Mouse (Mus musculus) heart, embryonic 13.5 days (tissue): ENCODE results near the gene Lbp. TPM values are rescaled to one million over a fixed set of nuclear protein-coding genes. Genes with fewer than 3 reads are reported as not detected.

Experiments
- ATAC-seq: fragments of 200-750 bp; cut with Nextera tagmentation; 2 replicates; pipeline ENCODE4 v1.8.0; 2017; ENCODE audit warnings: moderate TSS enrichment; ENCODE audit not compliant: insufficient number of reproducible peaks, low FRiP score, low TSS enrichment; ENCODE audit errors: extremely low read depth
- H3K27ac ChIP-seq: fragments of 300-500 bp; sonication (generic); replicated peaks from 2 replicates; pipeline ENCODE4 v1.5.1; 2015; ENCODE audit warnings: moderate library complexity, mild to moderate bottlenecking, inconsistent platforms
- H3K27me3 ChIP-seq: fragments of 300-500 bp; sonication (generic); replicated peaks from 2 replicates; pipeline ENCODE4 v1.6.1; 2015; ENCODE audit warnings: mild to moderate bottlenecking, inconsistent platforms
- H3K36me3 ChIP-seq: fragments of 300-500 bp; sonication (generic); 2 replicates; pipeline ENCODE4 v1.6.1; 2015; ENCODE audit warnings: mild to moderate bottlenecking, inconsistent platforms
- H3K4me1 ChIP-seq: fragments of 300-500 bp; sonication (generic); 2 replicates; pipeline ENCODE4 v1.6.1; 2015; ENCODE audit warnings: inconsistent platforms
- H3K4me2 ChIP-seq: fragments of 300-500 bp; sonication (generic); 2 replicates; pipeline ENCODE4 v1.6.1; 2015; ENCODE audit warnings: inconsistent platforms, mild to moderate bottlenecking, moderate library complexity
- H3K4me3 ChIP-seq: fragments of 300-500 bp; sonication (generic); 2 replicates; pipeline ENCODE4 v1.5.1; 2015; ENCODE audit warnings: moderate library complexity, mild to moderate bottlenecking, inconsistent platforms
- H3K9ac ChIP-seq: fragments of 300-500 bp; sonication (generic); 2 replicates; pipeline ENCODE4 v1.6.1; 2015; ENCODE audit warnings: inconsistent platforms, mild to moderate bottlenecking, moderate library complexity
- H3K9me3 ChIP-seq: fragments of 300-500 bp; sonication (generic); 2 replicates; pipeline ENCODE4 v1.6.1; 2016; ENCODE audit warnings: inconsistent platforms
- WGBS: fragments of 180-500 bp; shearing (Covaris S2); methylation state at CpG from one replicate; pipeline ENCODE4 v1.1.7; 2015; ENCODE audit warnings: mixed read lengths; 5-methylcytosine and 5-hydroxymethylcytosine counted together
- polyA plus RNA-seq: library from polyadenylated mRNA; unstranded; fragments of >200 nt; fragmentation: Nextera tagmentation; extraction: Ambion mirVana; gene quantifications from 2 replicates; pipeline ENCODE4 v1.2.1, GENCODE M21; 2015

Gene Lbp
- polyA plus RNA-seq, 1 experiment from 2014 or later: 11.8 TPM

DNA sequence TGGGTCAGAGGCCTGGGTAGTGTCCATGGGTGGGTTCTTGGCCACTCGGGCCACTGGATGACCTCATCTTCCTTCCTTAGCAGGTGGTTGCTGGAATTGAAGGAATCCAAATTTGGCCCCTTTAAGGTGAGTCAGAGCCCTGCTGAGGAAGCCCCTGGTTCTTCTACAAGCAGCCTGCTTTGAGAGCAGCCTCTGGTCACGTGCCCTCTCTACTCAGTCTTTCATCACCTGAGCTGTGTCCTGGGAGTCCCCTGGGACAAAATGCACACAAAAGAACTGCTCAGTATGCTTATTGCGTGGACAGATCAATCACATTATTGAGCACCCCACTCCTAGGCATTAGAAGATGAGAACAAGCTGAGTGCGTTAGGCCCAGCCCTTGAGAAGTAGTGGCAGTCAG is 29.4 kb upstream of the Lbp start:
- no peak overlapping the region for H3K27ac ChIP-seq
- H3K27me3 ChIP-seq: peaks cover 7% of the 10 kb centered on the region; the same call in 1 of the 2 replicates
- H3K36me3 ChIP-seq: no peaks in the 10 kb centered on the region
- no peak overlapping the region for H3K4me3 ChIP-seq
- 0 out of 2 replicates have a peak, but pooled peaks cover 4% of the 10 kb centered on the region for H3K4me1 ChIP-seq
- H3K4me2 ChIP-seq: no peak overlapping the region
- 54% methylated on average over 4 of the region's 4 CpGs for WGBS
- no peak for ATAC-seq
- no peak overlapping the region for H3K9ac ChIP-seq
- H3K9me3 ChIP-seq: no peaks in the 10 kb centered on the region

GRCm38 (mm10) chr2:158279656-158280055 is 26.6 kb upstream of the Lbp start:
- Histone ChIP-seq H3K4me1 (peaks cover 13% of the 10 kb centered on the region), H3K36me3 (no peaks in the 10 kb centered on the region), H3K27me3 (peaks cover 12% of the 10 kb centered on the region; the same call in 1 of the 2 replicates), H3K4me3 (no peak overlapping the region), H3K9me3 (no peaks in the 10 kb centered on the region), H3K4me2 (no peak overlapping the region), H3K9ac (no peak overlapping the region), H3K27ac (no peak overlapping the region)
- ATAC-seq: no peak
- 74% methylated on average over 4 of the region's 4 CpGs for WGBS

DNA sequence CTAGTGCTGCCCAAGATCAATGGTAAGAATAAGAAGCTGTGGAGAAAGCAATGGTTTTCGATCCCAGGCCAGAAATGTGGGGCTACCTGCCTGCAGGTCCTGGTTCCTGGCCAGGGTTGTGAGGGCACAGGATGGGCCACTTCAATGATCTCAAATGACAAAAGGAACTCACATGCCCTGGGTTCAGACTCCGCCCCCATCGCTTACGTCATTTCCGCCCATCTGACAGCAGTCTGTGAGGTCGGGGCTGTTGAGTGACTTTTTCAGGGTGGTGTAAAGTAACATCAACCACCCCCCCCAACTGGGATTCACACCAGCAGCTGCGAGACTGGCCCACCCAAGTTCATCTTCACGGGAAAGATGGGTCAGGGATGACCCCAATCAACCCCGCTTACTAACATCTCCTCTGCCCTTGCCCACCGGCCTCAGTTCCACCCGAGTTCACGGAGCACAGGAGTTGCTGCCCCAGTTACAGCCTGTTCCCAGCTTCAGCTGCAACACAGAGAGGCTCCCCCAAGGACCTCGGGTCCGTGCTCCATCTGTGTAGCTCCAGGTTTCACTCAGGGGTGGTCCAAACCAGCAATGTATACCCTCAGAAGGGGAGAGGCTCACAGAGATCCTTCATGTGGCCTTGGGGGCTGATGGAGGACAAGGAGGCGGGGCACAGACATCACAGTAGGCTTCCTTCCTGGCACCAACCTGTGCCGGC is 24.6 kb upstream of the Lbp start:
- H3K9ac ChIP-seq: no peak overlapping the region
- H3K27me3 ChIP-seq: peaks cover 12% of the 10 kb centered on the region; the same call in 1 of the 2 replicates
- H3K4me2 ChIP-seq: no peak overlapping the region
- no peak for ATAC-seq
- 59% methylated on average over 16 of the region's 16 CpGs for WGBS
- no peaks in the 10 kb centered on the region for H3K9me3 ChIP-seq
- no peak overlapping the region for H3K27ac ChIP-seq
- H3K4me1 ChIP-seq: peaks cover 11% of the 10 kb centered on the region
- H3K4me3 ChIP-seq: no peak overlapping the region
- H3K36me3 ChIP-seq: no peaks in the 10 kb centered on the region

GRCm38 (mm10) chr2:158283136-158283535 is 23.2 kb upstream of the Lbp start:
- Histone ChIP-seq H3K27me3 (peaks cover 12% of the 10 kb centered on the region; the same call in 1 of the 2 replicates), H3K4me2 (no peak overlapping the region), H3K9me3 (no peaks in the 10 kb centered on the region), H3K9ac (no peak overlapping the region), H3K4me1 (peaks cover 9% of the 10 kb centered on the region), H3K4me3 (no peak overlapping the region), H3K27ac (no peak overlapping the region), H3K36me3 (no peaks in the 10 kb centered on the region)
- ATAC-seq: no peak
- WGBS: 59% methylated on average over 7 of the region's 7 CpGs

DNA sequence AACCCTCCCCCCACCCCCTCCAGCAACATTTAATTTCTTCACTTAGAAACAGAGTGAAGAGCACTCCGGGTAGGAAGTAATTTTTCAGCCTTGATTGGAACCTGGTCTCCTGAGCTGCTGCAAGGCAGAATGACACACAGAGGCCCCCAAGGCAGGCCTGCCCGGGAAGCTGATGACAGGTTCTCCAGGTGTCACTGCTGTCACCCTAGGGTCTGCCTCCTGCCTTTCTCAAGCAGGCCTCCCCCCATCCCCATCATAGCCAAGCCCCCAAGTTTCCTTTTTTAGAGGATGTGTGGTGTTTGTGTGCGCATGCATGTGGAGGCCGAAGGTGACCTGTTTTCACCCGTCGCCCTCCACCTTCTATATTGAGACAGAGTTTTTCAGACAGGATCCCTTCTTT is 22.5 kb upstream of the Lbp start:
- Histone ChIP-seq H3K4me2 (no peak overlapping the region), H3K4me3 (no peak overlapping the region), H3K27ac (no peak overlapping the region), H3K9ac (no peak overlapping the region), H3K9me3 (no peaks in the 10 kb centered on the region), H3K36me3 (no peaks in the 10 kb centered on the region), H3K27me3 (peaks cover 12% of the 10 kb centered on the region; the same call in 1 of the 2 replicates), H3K4me1 (peaks cover 9% of the 10 kb centered on the region)
- no peak for ATAC-seq
- 41% methylated on average over 6 of the region's 6 CpGs for WGBS

GRCm38 (mm10) chr2:158284571-158284970 is 21.7 kb upstream of the Lbp start:
- Histone ChIP-seq H3K9me3 (no peaks in the 10 kb centered on the region), H3K4me2 (peak overlapping the region; percentile 34), H3K4me1 (peaks cover 9% of the 10 kb centered on the region), H3K36me3 (no peaks in the 10 kb centered on the region), H3K27ac (no peak overlapping the region), H3K4me3 (no peak overlapping the region), H3K9ac (no peak overlapping the region), H3K27me3 (peaks cover 12% of the 10 kb centered on the region; the same call in 1 of the 2 replicates)
- 20% methylated on average over 11 of the region's 11 CpGs for WGBS
- ATAC-seq: no peak; the same call in 1 of the 2 replicates

GRCm38 (mm10) chr2:158285655-158286054 is 20.6 kb upstream of the Lbp start:
- no peaks in the 10 kb centered on the region for H3K36me3 ChIP-seq
- WGBS: 65% methylated on average over 6 of the region's 6 CpGs

GRCm38 (mm10) chr2:158295700-158296099 is 10.6 kb upstream of the Lbp start:
- peak overlapping the region; percentile 6; the same call in 1 of the 2 replicates for H3K4me2 ChIP-seq
- ATAC-seq: peak; percentile 31
- H3K36me3 ChIP-seq: no peaks in the 10 kb centered on the region
- no peaks in the 10 kb centered on the region for H3K27me3 ChIP-seq
- peaks cover 10% of the 10 kb centered on the region; the same call in 1 of the 2 replicates for H3K4me1 ChIP-seq
- H3K9me3 ChIP-seq: no peaks in the 10 kb centered on the region
- H3K9ac ChIP-seq: no peak overlapping the region
- WGBS: 42% methylated on average over 9 of the region's 9 CpGs
- H3K4me3 ChIP-seq: no peak overlapping the region
- no peak overlapping the region for H3K27ac ChIP-seq

More at GRCm38 (mm10) chr2:158285655-158286054, 20.6 kb upstream of the Lbp start:
- H3K4me1 ChIP-seq: peaks cover 9% of the 10 kb centered on the region
- H3K4me3 ChIP-seq: no peak overlapping the region
- peaks cover 12% of the 10 kb centered on the region; the same call in 1 of the 2 replicates for H3K27me3 ChIP-seq
- no peak for ATAC-seq
- H3K9ac ChIP-seq: no peak overlapping the region
- no peak overlapping the region for H3K27ac ChIP-seq
- no peak overlapping the region for H3K4me2 ChIP-seq
- no peaks in the 10 kb centered on the region for H3K9me3 ChIP-seq

GRCm38 (mm10) chr2:158299203-158299602 is 7.1 kb upstream of the Lbp start:
- H3K4me1 ChIP-seq: peaks cover 10% of the 10 kb centered on the region; the same call in 1 of the 2 replicates
- no peak overlapping the region for H3K4me3 ChIP-seq
- ATAC-seq: no peak
- H3K4me2 ChIP-seq: no peak overlapping the region
- H3K27me3 ChIP-seq: no peaks in the 10 kb centered on the region
- no peak overlapping the region for H3K9ac ChIP-seq
- H3K27ac ChIP-seq: no peak overlapping the region
- no peaks in the 10 kb centered on the region for H3K9me3 ChIP-seq
- H3K36me3 ChIP-seq: no peaks in the 10 kb centered on the region
- WGBS: 56% methylated on average over 3 of the region's 3 CpGs

DNA sequence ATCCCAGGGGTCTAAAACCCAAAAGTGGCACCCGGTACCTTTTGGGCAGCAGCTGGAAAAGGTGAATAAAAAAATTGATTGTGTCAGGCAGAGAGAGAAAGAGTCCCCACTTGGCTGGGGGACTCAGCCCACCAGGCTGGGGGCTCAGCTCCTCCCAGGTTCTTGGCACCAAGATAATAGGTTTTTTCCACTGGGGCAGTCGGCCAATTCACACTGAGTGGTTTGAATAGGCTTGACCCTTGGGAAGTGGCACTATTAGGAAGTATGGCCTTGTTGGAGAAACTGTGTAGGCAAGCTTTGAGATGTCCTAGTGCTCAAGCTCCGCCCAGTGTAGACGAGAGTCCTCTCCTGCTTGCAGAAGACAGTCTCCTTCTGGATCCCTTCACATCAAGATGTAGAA is 6.6 kb upstream of the Lbp start:
- Histone ChIP-seq H3K9me3 (no peaks in the 10 kb centered on the region), H3K4me1 (peaks cover 10% of the 10 kb centered on the region; the same call in 1 of the 2 replicates), H3K4me2 (no peak overlapping the region), H3K27ac (no peak overlapping the region), H3K4me3 (no peak overlapping the region), H3K27me3 (no peaks in the 10 kb centered on the region), H3K36me3 (no peaks in the 10 kb centered on the region), H3K9ac (no peak overlapping the region)
- WGBS: 60% methylated on average over 4 of the region's 4 CpGs
- no peak for ATAC-seq

- H3K4me1 ChIP-seq: peaks cover 16% of the 10 kb centered on the region
- no peaks in the 10 kb centered on the region for H3K9me3 ChIP-seq
- H3K9ac ChIP-seq: no peak overlapping the region
- H3K4me2 ChIP-seq: no peak overlapping the region
- no peaks in the 10 kb centered on the region for H3K27me3 ChIP-seq
- no peak for ATAC-seq
- no peaks in the 10 kb centered on the region for H3K36me3 ChIP-seq
- H3K27ac ChIP-seq: no peak overlapping the region
- WGBS: 70% methylated on average over 3 of the region's 3 CpGs
- H3K4me3 ChIP-seq: no peak overlapping the region
These were observed 3.5 kb upstream of the Lbp start for GRCm38 (mm10) chr2:158302807-158303206.

- H3K4me2 ChIP-seq: peak overlapping the region; percentile 53
- H3K4me1 ChIP-seq: peaks cover 16% of the 10 kb centered on the region
- no peaks in the 10 kb centered on the region for H3K9me3 ChIP-seq
- H3K27me3 ChIP-seq: no peaks in the 10 kb centered on the region
- H3K9ac ChIP-seq: peak overlapping the region; percentile 52
- WGBS: 36% methylated on average over 6 of the region's 6 CpGs
- ATAC-seq: no peak
- H3K4me3 ChIP-seq: peak overlapping the region; percentile 30
- H3K27ac ChIP-seq: peak overlapping the region; percentile 82
- H3K36me3 ChIP-seq: no peaks in the 10 kb centered on the region
These were observed 380 bp downstream of the Lbp start for GRCm38 (mm10) chr2:158306696-158307049.
